Mouse (Mus musculus) olfactory bulb, adult 2 months (tissue): ENCODE results near the gene Zmynd8.

Experiments
- CTCF ChIP-seq: fragments of 200-500 bp; IDR thresholded peaks from 2 replicates; pipeline ENCODE4 v1.5.1; 2012; ENCODE audit warnings: low read depth, mild to moderate bottlenecking, low read length, moderate library complexity; ENCODE audit not compliant: insufficient read depth
- POLR2A ChIP-seq: fragments of 200-500 bp; IDR thresholded peaks from 2 replicates; pipeline ENCODE4 v1.6.1; 2012; ENCODE audit warnings: mild to moderate bottlenecking, low read depth, low read length, moderate library complexity; ENCODE audit not compliant: insufficient read depth

- TF ChIP-seq CTCF (no peak), POLR2A (no peak)
Measured at GRCm38 (mm10) chr2:165850826-165851225, 48.0 kb downstream of the Zmynd8 start.
